In the genomic region with DNA sequence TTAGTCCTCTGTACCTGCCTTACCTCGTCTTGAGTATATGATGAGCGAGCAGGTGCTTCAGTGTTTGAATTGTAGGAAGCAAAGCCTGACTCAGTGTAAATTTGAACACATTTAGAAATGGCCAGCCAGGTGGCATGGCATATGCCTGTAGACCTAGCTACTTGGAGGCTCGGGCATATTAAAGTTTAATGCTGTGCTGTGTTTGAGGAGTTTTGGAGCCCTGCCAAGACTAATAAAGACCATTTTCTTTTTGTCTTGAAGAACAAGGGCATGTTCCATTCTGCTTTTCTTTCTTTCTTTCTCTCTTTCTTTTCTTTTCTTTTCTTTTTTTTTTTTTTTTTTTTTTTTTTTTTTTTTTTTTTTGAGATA, we compare ENCODE assay signal across 21 mouse cellular contexts. TPM values are rescaled to one million over a fixed set of nuclear protein-coding genes. Genes with fewer than 3 reads are reported as not detected.
A peak's percentile ranks its signal among the peaks of the same experiment; 100 is the strongest.
DNase-seq lines count a peak whose midpoint lies in the region; ATAC-seq and TF ChIP-seq lines count a peak whose summit lies in the region.
"Had no signal": no experiment of that assay in that cellular context is flagged by ENCODE, and none has a peak within 500 bp of the region (broad histone marks: within the 10 kb centered on the region; RNA-seq: fewer than 3 reads in every experiment).

No protein-coding gene starts in this region.

- no peak for TF ChIP-seq EP300 in lung, postnatal 0 days (IDR thresholded peaks at IDR 0.05)
- no peak for TF ChIP-seq EP300 in liver, postnatal 0 days (IDR thresholded peaks at IDR 0.05; ENCODE audit: low read depth)

- 67% methylated on average over 3 of the region's 3 CpGs for WGBS in hindbrain, embryonic 15.5 days
- 89% methylated on average over 3 of the region's 3 CpGs for WGBS in hindbrain, embryonic 11.5 days
- 51% methylated on average over 3 of the region's 3 CpGs for WGBS in lung, embryonic 14.5 days
- 39% methylated on average over 3 of the region's 3 CpGs for WGBS in lung, postnatal 0 days
- WGBS in liver, postnatal 0 days (ENCODE audit: insufficient replicate concordance), result 57% methylated on average over 3 of the region's 3 CpGs

- ATAC-seq in cerebellum, adult (ENCODE audit: insufficient number of reproducible peaks, low FRiP score, low TSS enrichment), result no peak
- ATAC-seq in hindbrain, embryonic 15.5 days (ENCODE audit: low FRiP score, low read depth), result 0 out of 2 replicates have a peak, but pooled peaks have one; percentile 35
- no peak for ATAC-seq in hindbrain, embryonic 11.5 days (ENCODE audit: low FRiP score)
- ATAC-seq in lung, embryonic 14.5 days (ENCODE audit: insufficient read depth), result no peak
- no peak for ATAC-seq in lung, postnatal 0 days
- no peak for ATAC-seq in liver, postnatal 0 days
- ATAC-seq: inflammation-experienced regulatory T-cells, adult 6 months; midbrain, embryonic 16.5 days had no signal

- H3K27me3 ChIP-seq in hindbrain, embryonic 15.5 days, result no peaks in the 10 kb centered on the region
- no peaks in the 10 kb centered on the region for H3K27me3 ChIP-seq in hindbrain, embryonic 11.5 days (ENCODE audit: control insufficient read depth, insufficient read depth, low read length)
- no peaks in the 10 kb centered on the region for H3K27me3 ChIP-seq in lung, embryonic 14.5 days (ENCODE audit: insufficient read depth, low read length)
- no peaks in the 10 kb centered on the region for H3K27me3 ChIP-seq in lung, postnatal 0 days (replicated peaks; ENCODE audit: insufficient read depth, low read length)
- no peaks in the 10 kb centered on the region for H3K27me3 ChIP-seq in liver, postnatal 0 days (ENCODE audit: insufficient read depth, low read length)
- H3K27me3 ChIP-seq: CH12.LX; limb, embryonic 15.5 days; neural tube, embryonic 13.5 days had no signal

- no peaks in the 10 kb centered on the region for H3K9me3 ChIP-seq in hindbrain, embryonic 15.5 days
- no peaks in the 10 kb centered on the region for H3K9me3 ChIP-seq in hindbrain, embryonic 11.5 days (ENCODE audit: control insufficient read depth, low read length)
- no peaks in the 10 kb centered on the region for H3K9me3 ChIP-seq in lung, embryonic 14.5 days (ENCODE audit: low read depth, low read length)
- H3K9me3 ChIP-seq in lung, postnatal 0 days (ENCODE audit: low read length), result no peaks in the 10 kb centered on the region
- H3K9me3 ChIP-seq in liver, postnatal 0 days (ENCODE audit: low read length), result no peaks in the 10 kb centered on the region
- H3K9me3 ChIP-seq: limb, embryonic 15.5 days; neural tube, embryonic 13.5 days had no signal

- DNase-seq in cerebellum, adult 18-20 months, result peak; percentile 20 to 34
- DNase-seq in hindbrain, embryonic 11.5 days (ENCODE audit: low spot score), result no peak
- DNase-seq in lung, embryonic 14.5 days, result peak; percentile 74
- DNase-seq in lung, postnatal 0 days (ENCODE audit: low spot score), result no peak
- DNase-seq in liver, postnatal 0 days, result no peak
- no peak for DNase-seq in lung, postnatal 36 days
- DNase-seq: embryo, embryonic 11 days; kidney, postnatal 10 days; layer of hippocampus, postnatal 36 days; right cerebral cortex, adult 18-20 months; thymus, postnatal 36 days had no signal

- H3K9ac ChIP-seq in hindbrain, embryonic 15.5 days, result no peak overlapping the region
- H3K9ac ChIP-seq in hindbrain, embryonic 11.5 days (ENCODE audit: low read depth, low read length), result no peak overlapping the region
- no peak overlapping the region for H3K9ac ChIP-seq in lung, embryonic 14.5 days
- H3K9ac ChIP-seq in lung, postnatal 0 days (replicated peaks; ENCODE audit: low read depth), result no peak overlapping the region
- no peak overlapping the region; the same call in 1 of the 2 replicates for H3K9ac ChIP-seq in liver, postnatal 0 days (replicated peaks)
- H3K9ac ChIP-seq: limb, embryonic 15.5 days; neural tube, embryonic 13.5 days had no signal

- TF ChIP-seq CTCF in lung, embryonic 14.5 days (IDR thresholded peaks at IDR 0.05; ENCODE audit: low read depth), result no peak
- TF ChIP-seq CTCF in lung, postnatal 0 days (IDR thresholded peaks at IDR 0.05), result no peak
- TF ChIP-seq CTCF in liver, postnatal 0 days (IDR thresholded peaks at IDR 0.05; ENCODE audit: low read depth), result no peak

- no peaks in the 10 kb centered on the region for H3K36me3 ChIP-seq in hindbrain, embryonic 15.5 days
- H3K36me3 ChIP-seq in hindbrain, embryonic 11.5 days (ENCODE audit: control insufficient read depth, insufficient read depth, low read length), result no peaks in the 10 kb centered on the region
- H3K36me3 ChIP-seq in lung, embryonic 14.5 days (ENCODE audit: insufficient read depth), result no peaks in the 10 kb centered on the region
- no peaks in the 10 kb centered on the region for H3K36me3 ChIP-seq in lung, postnatal 0 days (ENCODE audit: insufficient read depth, low read length)
- H3K36me3 ChIP-seq in liver, postnatal 0 days (replicated peaks; ENCODE audit: insufficient read depth, low read length), result 0 out of 2 replicates have a peak, but pooled peaks cover 6% of the 10 kb centered on the region
- H3K36me3 ChIP-seq: limb, embryonic 15.5 days; neural tube, embryonic 13.5 days had no signal

- no peak overlapping the region for H3K27ac ChIP-seq in hindbrain, embryonic 15.5 days (replicated peaks)
- H3K27ac ChIP-seq in hindbrain, embryonic 11.5 days (ENCODE audit: low read depth, low read length), result no peak overlapping the region
- H3K27ac ChIP-seq in lung, embryonic 14.5 days (ENCODE audit: low read depth), result no peak overlapping the region
- H3K27ac ChIP-seq in lung, postnatal 0 days (ENCODE audit: low read length), result no peak overlapping the region
- peak overlapping the region; percentile 29; the same call in 1 of the 2 replicates for H3K27ac ChIP-seq in liver, postnatal 0 days (ENCODE audit: low read depth)
- H3K27ac ChIP-seq: limb, embryonic 15.5 days; macrophage; neural tube, embryonic 13.5 days; stomach, postnatal 0 days had no signal

- no peak overlapping the region for H3K4me3 ChIP-seq in hindbrain, embryonic 15.5 days
- no peak overlapping the region for H3K4me3 ChIP-seq in hindbrain, embryonic 11.5 days (ENCODE audit: low read depth, low read length)
- H3K4me3 ChIP-seq in lung, embryonic 14.5 days (ENCODE audit: low read depth, low read length), result no peak overlapping the region
- H3K4me3 ChIP-seq in lung, postnatal 0 days (ENCODE audit: low read depth, low read length), result no peak overlapping the region
- H3K4me3 ChIP-seq in liver, postnatal 0 days (ENCODE audit: low read depth, low read length), result no peak overlapping the region
- H3K4me3 ChIP-seq: erythroblast, embryonic 14.5 days; limb, embryonic 15.5 days; neural tube, embryonic 13.5 days had no signal

- no peak overlapping the region for H3K4me2 ChIP-seq in hindbrain, embryonic 15.5 days
- no peak overlapping the region for H3K4me2 ChIP-seq in hindbrain, embryonic 11.5 days (replicated peaks; ENCODE audit: low read depth, low read length)
- no peak overlapping the region for H3K4me2 ChIP-seq in lung, embryonic 14.5 days
- H3K4me2 ChIP-seq in lung, postnatal 0 days (replicated peaks; ENCODE audit: low read depth, low read length), result no peak overlapping the region
- peak overlapping the region; percentile 58 for H3K4me2 ChIP-seq in liver, postnatal 0 days (ENCODE audit: low read depth, low read length)
- H3K4me2 ChIP-seq: limb, embryonic 15.5 days had no signal

- H3K4me1 ChIP-seq in hindbrain, embryonic 15.5 days (replicated peaks), result peaks cover 20% of the 10 kb centered on the region
- no peaks in the 10 kb centered on the region; the same call in 1 of the 2 replicates for H3K4me1 ChIP-seq in hindbrain, embryonic 11.5 days (replicated peaks; ENCODE audit: control insufficient read depth, insufficient read depth, low read length)
- no peaks in the 10 kb centered on the region; the same call in 1 of the 2 replicates for H3K4me1 ChIP-seq in lung, embryonic 14.5 days (ENCODE audit: insufficient read depth)
- H3K4me1 ChIP-seq in lung, postnatal 0 days (ENCODE audit: insufficient read depth, low read depth, low read length), result no peaks in the 10 kb centered on the region
- peaks cover 25% of the 10 kb centered on the region for H3K4me1 ChIP-seq in liver, postnatal 0 days (ENCODE audit: insufficient read depth)

RNA-seq across cellular contexts. Expression of a gene that starts 33.3 kb away (rescaled TPM):
- 66.6 and 70.9 TPM in 2 replicates for polyA plus RNA-seq in hindbrain, embryonic 15.5 days (2015; fragmentation: Nextera tagmentation; extraction: Ambion mirVana)
- polyA plus RNA-seq in hindbrain, embryonic 11.5 days (2014; fragmentation: Nextera tagmentation; extraction: Ambion mirVana), result 22.1 and 24.0 TPM in 2 replicates
- polyA plus RNA-seq in lung, embryonic 14.5 days (2014; fragmentation: Nextera tagmentation; extraction: Ambion mirVana), result 52.7 and 58.5 TPM in 2 replicates
- 247 and 292 TPM in 2 replicates for polyA plus RNA-seq in lung, postnatal 0 days (2015; fragmentation: Nextera tagmentation; extraction: Ambion mirVana)
- polyA plus RNA-seq in liver, postnatal 0 days (2015; fragmentation: Nextera tagmentation; extraction: Ambion mirVana), result 44.6 and 55.4 TPM in 2 replicates

Comparison
In these comparisons a context has a peak if more than half of its experiments do, and no peak if none do; other contexts are left out.
1. DNase-seq: peak in cerebellum, adult 18-20 months (2 of 2) and lung, embryonic 14.5 days (single experiment); none in hindbrain, embryonic 11.5 days (single experiment), lung, postnatal 0 days (single experiment), liver, postnatal 0 days (single experiment) and lung, postnatal 36 days (single experiment).